Mouse (Mus musculus) lung, adult 2 months (tissue): ENCODE results near the gene Ampd3.

ENCODE experiments used
- CTCF ChIP-seq: fragments of 200-500 bp; IDR thresholded peaks from 2 replicates; pipeline ENCODE4 v1.5.1; 2011; ENCODE audit warnings: mild to moderate bottlenecking, low read length, control low read depth; ENCODE audit not compliant: insufficient read depth
- POLR2A ChIP-seq: fragments of 200-500 bp; IDR thresholded peaks from 2 replicates; pipeline ENCODE4 v1.6.1; 2011; ENCODE audit warnings: low read depth, mild to moderate bottlenecking, control low read depth, low read length, borderline replicate concordance; ENCODE audit errors: extremely low read depth

DNA sequence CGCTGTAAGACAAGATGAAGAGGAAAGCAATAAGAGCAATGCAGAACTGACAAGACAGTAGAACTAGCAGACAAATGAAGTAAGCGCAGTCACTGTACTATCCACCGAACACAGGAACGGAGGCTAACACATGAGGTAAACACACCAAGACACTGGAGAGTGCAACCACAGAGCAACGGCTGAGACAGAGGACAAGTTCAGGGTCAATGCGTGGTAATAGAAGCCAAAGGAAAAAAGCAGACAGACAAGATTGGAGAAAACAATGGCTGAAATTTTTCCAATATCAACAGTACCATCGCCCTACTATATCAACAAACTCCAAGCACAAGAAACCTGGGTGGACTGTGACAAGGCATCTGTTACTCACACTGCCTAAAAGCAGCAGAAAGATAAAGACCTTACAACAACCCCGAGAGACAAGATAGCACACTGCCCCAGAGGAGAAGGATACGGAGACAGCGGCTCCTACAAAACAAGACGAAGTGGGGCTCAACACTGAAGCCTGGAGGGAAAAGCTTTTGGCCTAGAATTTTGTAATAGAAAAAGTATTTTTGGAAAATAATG, 50.9 kb downstream of the Ampd3 start:
- TF ChIP-seq CTCF, result no peak
- no peak for TF ChIP-seq POLR2A
